Mouse (Mus musculus) cortical plate, adult 2 months (tissue): ENCODE results near the gene Cfap100. TPM values are rescaled to one million over a fixed set of nuclear protein-coding genes. Genes with fewer than 3 reads are reported as not detected.

Experiments used
- H3K27ac ChIP-seq: fragments of 200-500 bp; 2 replicates; pipeline ENCODE4 v1.5.1; 2012; ENCODE audit warnings: low read length, control low read depth, inconsistent platforms; ENCODE audit not compliant: insufficient read depth
- H3K4me1 ChIP-seq: fragments of 200-500 bp; 2 replicates; pipeline ENCODE4 v1.6.1; 2011; ENCODE audit warnings: low read length; ENCODE audit not compliant: control insufficient read depth, insufficient read depth
- H3K4me3 ChIP-seq: fragments of 200-500 bp; 2 replicates; pipeline ENCODE4 v1.5.1; 2011; ENCODE audit warnings: mild to moderate bottlenecking, low read length, control low read depth; ENCODE audit not compliant: insufficient read depth
- CTCF ChIP-seq: fragments of 200-500 bp; IDR thresholded peaks from 2 replicates; pipeline ENCODE4 v1.5.1; 2011; ENCODE audit warnings: mild to moderate bottlenecking, control low read depth, low read length; ENCODE audit not compliant: insufficient read depth; ENCODE audit errors: extremely low read depth
- POLR2A ChIP-seq: fragments of 200-500 bp; IDR thresholded peaks from 2 replicates; pipeline ENCODE4 v1.6.1; 2011; ENCODE audit warnings: mild to moderate bottlenecking, low read length, control low read depth; ENCODE audit not compliant: insufficient read depth; ENCODE audit errors: extremely low read depth
- polyA plus RNA-seq: library from polyadenylated mRNA; depleted of rRNA; stranded (reverse); fragments of >200 nt; gene quantifications from 2 replicates; pipeline ENCODE4 v1.2.3, GENCODE M21; 2012

Gene Cfap100
- polyA plus RNA-seq, 1 experiment, result 8.9 TPM

- Histone ChIP-seq H3K4me1 (peaks cover 6% of the 10 kb centered on the region), H3K4me3 (no peak overlapping the region), H3K27ac (no peak overlapping the region; the same call in 1 of the 2 replicates)
- TF ChIP-seq POLR2A (no peak), CTCF (no peak)
Measured at GRCm38 (mm10) chr6:90470255-90470654, 41.7 kb upstream of the Cfap100 start.

GRCm38 (mm10) chr6:90469041-90469440, 40.4 kb upstream of the Cfap100 start:
- no peak overlapping the region for H3K4me3 ChIP-seq
- peaks cover 6% of the 10 kb centered on the region for H3K4me1 ChIP-seq
- TF ChIP-seq POLR2A, result no peak
- TF ChIP-seq CTCF, result no peak
- H3K27ac ChIP-seq, result no peak overlapping the region

DNA sequence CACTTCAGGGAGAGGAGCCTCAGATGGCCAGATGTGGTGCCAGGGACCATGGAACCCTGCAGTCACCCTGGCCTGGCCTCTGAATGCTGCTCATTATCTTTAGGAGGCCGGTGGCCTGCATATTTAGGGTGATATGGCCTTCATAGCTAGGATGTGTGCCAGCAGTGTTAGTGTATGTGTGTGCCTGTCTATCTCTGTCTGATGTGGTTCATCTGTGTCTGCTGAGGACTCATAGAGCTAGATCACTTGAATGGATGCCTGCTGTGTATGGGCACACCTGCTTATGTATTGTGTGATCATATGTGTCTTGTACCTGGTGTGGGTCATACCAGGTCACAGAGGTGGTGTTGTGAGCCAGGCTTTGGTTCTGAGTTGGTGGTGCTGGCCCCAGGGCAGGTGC, 39.6 kb upstream of the Cfap100 start:
- no peak for TF ChIP-seq POLR2A
- no peak for TF ChIP-seq CTCF
- H3K4me1 ChIP-seq, result peaks cover 6% of the 10 kb centered on the region
- H3K27ac ChIP-seq, result no peak overlapping the region
- no peak overlapping the region for H3K4me3 ChIP-seq

GRCm38 (mm10) chr6:90466847-90467410, 38.3 kb upstream of the Cfap100 start:
- Histone ChIP-seq H3K4me1 (peaks cover 6% of the 10 kb centered on the region), H3K27ac (no peak overlapping the region)
- TF ChIP-seq CTCF, result no peak
- TF ChIP-seq POLR2A, result no peak

DNA sequence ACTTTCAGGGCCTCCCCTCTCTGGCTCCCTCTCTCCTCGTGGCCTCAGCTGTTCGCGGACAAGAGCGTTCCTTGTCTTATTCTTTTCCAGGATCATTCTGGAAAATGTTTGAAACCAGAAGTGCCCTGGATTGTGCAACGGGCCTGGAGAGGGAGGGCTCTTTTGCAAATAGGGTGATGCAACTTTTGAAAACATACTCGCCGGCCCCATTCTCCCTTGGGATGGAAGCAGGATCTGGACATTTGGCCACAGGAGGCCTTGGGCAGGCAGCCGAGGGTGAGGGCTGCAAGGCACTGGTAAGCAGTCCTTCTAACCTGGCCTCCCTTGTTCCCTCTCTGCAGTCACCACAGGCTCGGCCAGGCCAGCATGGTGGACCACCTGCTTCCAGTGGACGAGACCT, 37.5 kb upstream of the Cfap100 start:
- Histone ChIP-seq H3K27ac (peak overlapping the region; percentile 39; the same call in 1 of the 2 replicates), H3K4me3 (no peak overlapping the region), H3K4me1 (no peaks in the 10 kb centered on the region; the same call in 1 of the 2 replicates)
- TF ChIP-seq CTCF, result no peak
- no peak for TF ChIP-seq POLR2A

More at GRCm38 (mm10) chr6:90466847-90467410, 38.3 kb upstream of the Cfap100 start:
- no peak overlapping the region for H3K4me3 ChIP-seq

GRCm38 (mm10) chr6:90465028-90465640, 36.5 kb upstream of the Cfap100 start:
- no peak overlapping the region for H3K4me3 ChIP-seq
- 0 out of 2 replicates have a peak overlapping the region, but pooled peaks have one; percentile 63 for H3K27ac ChIP-seq
- TF ChIP-seq CTCF, result no peak
- no peak for TF ChIP-seq POLR2A
- no peaks in the 10 kb centered on the region; the same call in 1 of the 2 replicates for H3K4me1 ChIP-seq

DNA sequence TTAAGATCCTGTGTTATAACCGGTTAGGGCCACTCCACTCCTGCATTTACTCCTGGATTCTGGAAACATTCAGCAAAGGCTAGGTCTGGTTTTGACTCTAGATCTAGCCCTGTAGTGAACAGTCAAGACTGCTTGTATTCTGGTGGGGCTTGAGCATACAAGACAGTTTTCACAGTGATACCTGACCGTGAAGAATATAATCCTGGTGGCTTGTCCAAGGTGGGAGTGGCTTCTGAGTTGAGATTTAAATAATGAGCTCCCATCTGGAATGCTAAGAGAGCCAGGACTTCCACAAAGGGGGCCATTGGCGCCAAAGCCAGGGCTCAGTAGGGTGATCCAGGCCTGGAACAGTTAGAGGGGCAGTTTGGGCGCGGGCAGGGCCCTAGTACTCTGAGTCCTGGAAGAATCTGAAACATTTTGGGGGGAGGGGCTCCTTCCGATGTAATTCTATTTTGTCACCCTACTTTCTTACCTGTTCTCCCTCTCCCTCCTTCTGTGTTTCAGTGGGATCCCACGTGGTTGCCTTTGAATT, 35.4 kb upstream of the Cfap100 start:
- Histone ChIP-seq H3K4me1 (no peaks in the 10 kb centered on the region; the same call in 1 of the 2 replicates), H3K4me3 (peak overlapping the region; percentile 95), H3K27ac (peak overlapping the region; percentile 82)
- TF ChIP-seq POLR2A, result no peak
- no peak for TF ChIP-seq CTCF

GRCm38 (mm10) chr6:90463228-90463862, 34.7 kb upstream of the Cfap100 start:
- Histone ChIP-seq H3K4me3 (peak overlapping the region; percentile 95), H3K4me1 (no peaks in the 10 kb centered on the region; the same call in 1 of the 2 replicates)
- TF ChIP-seq CTCF, result no peak
- peak; percentile 23; the same call in 1 of the 2 replicates for TF ChIP-seq POLR2A

DNA sequence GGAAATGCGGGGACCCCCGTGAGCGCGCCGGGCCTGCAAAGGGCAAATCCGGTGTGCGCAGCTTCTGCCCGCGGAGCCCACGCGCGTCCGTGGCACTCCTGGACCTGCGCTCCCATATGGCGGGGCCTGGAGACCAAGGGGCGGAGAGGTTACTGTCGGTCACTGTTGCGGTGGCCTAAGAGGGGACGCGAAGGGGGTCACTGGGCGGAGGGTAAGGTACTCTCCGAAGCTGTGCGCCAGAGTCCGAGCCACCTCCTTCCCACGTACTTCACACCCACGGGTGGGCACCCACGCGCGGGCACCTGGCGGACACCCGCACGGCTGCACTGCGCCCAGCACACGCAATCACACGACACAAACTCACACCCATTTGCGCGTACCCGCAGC, 34.2 kb upstream of the Cfap100 start:
- TF ChIP-seq CTCF (no peak), POLR2A (no peak)
- no peaks in the 10 kb centered on the region; the same call in 1 of the 2 replicates for H3K4me1 ChIP-seq
- H3K4me3 ChIP-seq, result peak overlapping the region; percentile 95

More at GRCm38 (mm10) chr6:90463228-90463862, 34.7 kb upstream of the Cfap100 start:
- H3K27ac ChIP-seq, result peak overlapping the region; percentile 99

More for the DNA sequence above, 34.2 kb upstream of the Cfap100 start:
- H3K27ac ChIP-seq, result peak overlapping the region; percentile 99
